Mouse (Mus musculus): Measurements from ENCODE around the gene Fam172a.

- no peak for TF ChIP-seq POLR2A (IDR thresholded peaks at IDR 0.05; ENCODE audit: borderline replicate concordance, extremely low read depth, insufficient read depth, insufficient read length, poor library complexity, severe bottlenecking)
- no peak for TF ChIP-seq CTCF (IDR thresholded peaks at IDR 0.05; ENCODE audit: borderline replicate concordance, extremely low read depth, insufficient read depth, insufficient read length)
Measured at GRCm38 (mm10) chr13:77826138-77826537, 124.3 kb downstream of the Fam172a start.
